Mouse (Mus musculus) small intestine, adult 2 months (tissue): ENCODE results near the gene Dusp5.

Experiments used
- CTCF ChIP-seq: fragments of 200-500 bp; IDR thresholded peaks from 2 replicates; pipeline ENCODE4 v1.5.1; 2012; ENCODE audit warnings: low read depth, mild to moderate bottlenecking, control low read depth, inconsistent platforms, low read length, moderate library complexity, mixed read lengths; ENCODE audit not compliant: insufficient replicate concordance, insufficient read length; ENCODE audit errors: extremely low read depth
- POLR2A ChIP-seq: fragments of 200-500 bp; IDR thresholded peaks from 2 replicates; pipeline ENCODE4 v1.6.1; 2012; ENCODE audit warnings: low read depth, mild to moderate bottlenecking, control low read depth, inconsistent platforms, low read length, moderate library complexity

GRCm38 (mm10) chr19:53564174-53564573 lies 35.3 kb downstream of the Dusp5 start:
- TF ChIP-seq CTCF (no peak), POLR2A (no peak)
